Mouse (Mus musculus) thymus, postnatal 14 days (tissue): Measurements from ENCODE around the gene Olfr469.
"Not testable (repeated sequence)": the region's sequence is repeated elsewhere in the genome, so short reads cannot be mapped to it uniquely, and the experiment has no call there.

Experiments
- DNase-seq: peaks from one replicate; pipeline ENCODE4 v3.0.0; 2021

Olfr469 gene

DNA sequence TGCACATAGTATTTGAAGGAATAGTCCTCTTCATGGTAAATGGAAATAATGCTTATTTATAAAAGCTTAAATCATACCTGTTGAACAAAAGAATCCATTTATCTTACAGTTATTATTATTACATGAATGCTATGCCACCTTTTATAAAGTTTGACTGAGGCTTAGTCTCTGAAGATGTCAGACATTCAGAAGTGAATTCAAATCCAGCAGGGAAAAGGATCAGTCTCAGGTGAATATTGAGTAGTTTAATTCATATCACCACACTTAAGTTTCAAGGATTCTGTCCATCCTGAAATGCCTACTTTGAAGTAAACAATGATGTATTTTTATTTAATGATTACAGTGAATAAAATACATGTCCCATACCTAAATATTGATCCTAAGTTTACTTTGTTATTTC, at the start of gene Olfr469:
Gene Olfr469 (minus strand): TSS at position 101 of the 400 bp plus-strand sequence.
- not testable (repeated sequence) for DNase-seq

DNA sequence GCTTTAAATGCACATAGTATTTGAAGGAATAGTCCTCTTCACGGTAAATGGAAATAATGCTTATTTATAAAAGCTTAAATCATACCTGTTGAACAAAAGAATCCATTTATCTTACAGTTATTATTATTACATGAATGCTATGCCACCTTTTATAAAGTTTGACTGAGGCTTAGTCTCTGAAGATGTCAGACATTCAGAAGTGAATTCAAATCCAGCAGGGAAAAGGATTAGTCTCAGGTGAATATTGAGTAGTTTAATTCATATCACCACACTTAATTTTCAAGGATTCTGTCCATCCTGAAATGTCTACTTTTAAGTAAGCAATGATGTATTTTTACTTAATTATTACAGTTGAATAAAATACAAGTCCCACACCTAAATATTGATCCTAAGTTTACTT, 22.0 kb upstream of the Olfr469 start, which contains the start of gene Olfr470:
Gene Olfr470 (minus strand): TSS at position 101 of the 400 bp plus-strand sequence.
- DNase-seq: not testable (repeated sequence)

DNA sequence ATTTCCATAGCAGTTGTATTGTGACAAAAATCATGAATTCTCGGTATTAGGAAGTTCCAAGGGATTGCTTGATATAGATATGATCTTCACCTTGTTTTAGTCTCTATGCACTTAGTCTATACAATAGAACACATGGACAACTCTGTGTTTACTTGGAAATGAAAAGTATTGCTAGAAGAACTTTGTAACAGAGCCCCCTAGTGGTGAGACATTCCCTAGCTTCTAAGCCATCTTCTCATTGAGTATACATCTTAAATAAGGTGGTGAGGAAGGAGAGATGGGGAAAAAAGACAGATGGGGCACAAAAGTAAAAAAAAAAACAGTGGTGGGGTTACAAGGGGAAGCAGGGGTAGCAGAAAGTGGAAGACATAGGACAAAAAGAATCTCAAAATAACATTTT, 16.4 kb upstream of the Olfr469 start:
- no peak for DNase-seq

DNA sequence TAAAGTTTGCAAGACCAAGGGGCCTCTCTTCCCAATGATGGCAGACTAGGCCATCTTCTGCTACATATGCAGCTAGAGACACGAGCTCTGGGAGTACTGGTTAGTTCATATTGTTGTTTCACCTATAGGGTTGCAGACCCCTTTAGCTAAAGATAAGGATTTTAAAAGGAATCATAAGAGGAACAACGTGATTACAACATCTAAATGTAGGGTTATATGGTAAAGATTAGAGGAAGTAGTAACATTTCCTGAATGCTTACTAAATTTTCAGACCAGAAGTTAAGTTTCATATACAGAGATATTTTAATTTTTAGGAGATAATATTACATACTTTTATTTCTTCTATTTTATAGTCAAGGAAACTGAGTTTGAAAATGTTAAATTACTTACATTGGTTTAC, 1.5 kb downstream of the Olfr469 start:
- DNase-seq: not testable (repeated sequence)

DNA sequence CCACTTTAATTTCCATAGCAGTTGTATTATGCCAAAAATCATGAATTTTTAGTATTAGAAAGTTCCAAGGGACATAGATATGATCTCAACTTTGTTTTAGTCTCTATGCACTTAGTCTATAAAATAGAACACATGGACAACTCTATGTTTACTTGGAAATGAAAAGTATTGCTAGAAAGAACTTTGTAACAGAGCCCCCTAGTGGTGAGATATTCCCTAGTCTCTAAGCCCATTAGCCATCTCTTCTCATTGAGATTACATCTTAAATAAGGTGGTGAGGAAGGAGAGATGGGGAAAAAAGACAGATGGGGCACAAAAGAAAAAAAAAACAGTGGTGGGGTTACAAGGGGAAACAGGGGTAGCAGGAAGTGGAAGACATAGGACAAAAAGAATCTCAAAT, 5.9 kb downstream of the Olfr469 start:
- DNase-seq: no peak

DNA sequence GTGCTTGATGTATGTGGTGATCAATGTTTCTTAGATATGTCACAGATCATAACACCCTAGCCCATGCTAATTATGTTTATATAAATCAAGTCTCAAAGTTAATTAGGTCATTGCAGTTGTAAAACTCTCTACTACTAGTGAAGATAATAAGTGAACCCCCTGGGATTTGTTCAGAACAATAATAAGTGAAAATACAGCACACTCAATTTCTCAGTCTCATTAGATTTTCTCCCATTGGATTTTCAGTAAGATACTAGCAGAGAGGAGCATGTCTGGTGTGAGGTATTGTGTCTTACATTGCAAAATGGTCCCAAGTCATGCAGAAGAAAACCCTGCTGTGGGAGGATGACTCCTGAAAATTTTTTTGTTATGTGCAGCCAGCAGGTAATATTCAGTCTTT, 13.4 kb downstream of the Olfr469 start, which contains the start of gene Olfr467:
Gene Olfr467 (plus strand): TSS at position 301 of the 400 bp plus-strand sequence.
- DNase-seq: no peak

DNA sequence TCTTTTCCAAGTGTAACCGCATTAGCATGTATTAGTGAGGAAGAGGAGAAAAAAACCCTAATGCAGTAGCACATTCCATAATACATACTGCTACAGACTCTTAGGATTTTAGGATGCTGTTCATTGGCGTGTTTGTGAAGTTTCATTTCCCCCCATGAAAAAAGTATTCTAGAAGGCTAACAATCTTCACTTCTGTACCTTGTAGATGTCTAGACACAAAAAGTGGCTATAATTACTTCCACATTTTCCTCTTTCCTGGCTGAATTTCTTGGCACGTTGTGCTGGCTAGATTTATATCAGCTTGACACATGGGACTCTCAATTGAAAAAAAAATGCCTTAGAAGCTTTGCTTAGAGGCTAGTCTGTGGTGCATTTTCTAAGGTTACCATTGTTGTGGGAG, 23.2 kb downstream of the Olfr469 start:
- no peak for DNase-seq

DNA sequence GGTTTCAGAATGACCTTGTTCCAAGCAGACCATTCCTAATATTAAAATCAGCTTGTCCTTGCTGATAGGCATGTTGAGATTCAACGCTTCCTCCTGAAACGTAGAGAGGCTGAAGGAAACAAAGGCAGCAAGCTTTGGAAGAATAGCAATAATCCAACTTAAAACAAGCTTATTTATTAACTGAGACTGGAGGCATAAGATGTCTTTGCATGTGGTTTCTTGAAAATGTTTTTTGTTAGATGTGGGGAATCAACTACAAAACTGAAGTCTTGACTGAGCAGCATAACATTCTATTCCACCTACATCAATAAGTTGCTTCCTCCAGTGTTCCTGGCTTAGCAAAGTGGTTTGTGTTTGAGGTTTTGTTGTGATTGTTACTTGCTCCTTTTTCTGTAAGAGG, 24.2 kb downstream of the Olfr469 start, which contains the start of gene Ovch2:
Gene Ovch2 (minus strand): TSS at position 101 of the 400 bp plus-strand sequence.
- no peak for DNase-seq

DNA sequence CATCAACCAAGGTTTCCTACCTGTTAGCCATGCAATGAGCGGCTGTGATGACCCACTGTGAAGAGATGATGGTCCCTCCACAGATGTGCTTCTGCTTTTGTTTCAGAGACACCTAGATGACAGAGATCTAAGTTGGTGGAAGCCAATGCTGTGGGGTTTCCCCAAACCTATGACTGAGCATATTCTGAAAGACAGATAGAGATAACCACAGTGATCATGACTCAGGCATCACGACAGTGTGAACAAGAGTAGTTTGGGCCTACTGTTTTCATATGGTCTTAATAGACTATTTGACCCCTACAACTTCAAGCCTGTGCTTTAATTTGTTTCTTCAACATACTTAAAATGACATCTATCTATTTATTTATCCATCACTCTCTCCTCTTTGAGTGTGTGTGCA, 28.8 kb downstream of the Olfr469 start:
- no peak for DNase-seq

DNA sequence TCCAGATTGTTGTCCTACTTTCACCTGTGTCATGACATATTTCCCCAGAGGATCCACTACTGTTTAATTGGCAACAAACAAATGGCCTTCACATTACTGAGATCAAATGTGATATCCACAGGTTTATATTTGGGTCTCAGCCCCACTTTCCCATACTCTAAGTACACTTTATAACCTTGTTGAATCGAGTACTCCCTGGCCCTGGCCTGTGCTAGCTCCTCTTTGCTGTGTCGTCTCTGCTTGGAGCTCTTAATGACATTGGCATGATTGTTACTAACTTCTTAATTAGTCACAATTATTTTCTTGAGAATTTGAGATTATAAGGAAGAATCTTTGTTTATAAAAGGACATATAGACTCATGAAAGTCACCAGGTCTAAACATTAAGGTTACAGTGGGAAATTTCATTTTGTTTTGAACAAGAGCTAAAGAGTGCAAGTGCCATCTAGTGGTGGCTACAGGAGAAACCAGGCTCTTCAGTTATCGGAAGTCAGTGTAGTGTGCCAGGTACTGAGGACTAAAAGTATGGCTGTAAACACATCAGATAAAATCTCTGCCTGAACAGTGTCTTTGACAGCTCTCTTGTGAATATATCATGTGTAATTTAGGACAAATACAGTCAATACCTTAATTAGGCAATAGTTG, 37.2 kb downstream of the Olfr469 start:
- no peak for DNase-seq

DNA sequence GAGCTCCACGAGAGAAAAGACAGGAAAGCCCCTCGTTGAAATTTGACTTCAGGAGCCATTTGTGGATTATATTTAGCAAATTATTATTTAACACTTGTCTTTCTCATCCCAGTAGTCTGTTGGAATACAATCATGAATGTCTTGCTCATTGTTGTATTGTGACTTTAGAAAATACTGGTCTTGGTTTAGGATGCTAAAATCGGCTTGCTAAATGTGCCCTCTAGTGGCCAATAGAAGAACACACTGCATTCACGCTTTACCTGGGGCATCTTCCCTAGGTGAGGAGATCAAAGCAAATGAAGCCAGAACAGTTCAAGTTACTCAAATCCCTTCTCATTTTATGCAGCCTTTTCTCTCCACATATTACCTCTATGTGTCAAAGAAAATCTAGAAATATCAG, 45.7 kb downstream of the Olfr469 start:
- no peak for DNase-seq

DNA sequence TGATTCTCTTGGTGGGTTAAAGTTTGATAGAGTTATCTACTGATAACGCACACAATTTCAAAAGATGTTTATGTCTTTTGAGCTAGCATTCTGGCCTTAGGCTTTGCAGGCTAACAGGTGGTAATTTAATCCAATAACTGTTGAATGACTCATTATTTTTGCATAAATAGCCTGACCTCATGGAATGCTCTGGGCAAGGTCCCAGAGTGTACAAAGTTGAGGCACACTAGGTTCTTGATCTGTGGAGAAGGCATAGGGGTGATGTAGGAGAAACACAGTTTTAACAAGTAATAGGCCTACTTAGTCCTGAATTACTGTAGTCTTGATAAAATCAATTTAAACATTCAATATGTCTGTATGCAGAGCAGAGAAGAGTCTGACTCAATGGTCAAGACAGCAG, 47.1 kb downstream of the Olfr469 start:
- no peak for DNase-seq

DNA sequence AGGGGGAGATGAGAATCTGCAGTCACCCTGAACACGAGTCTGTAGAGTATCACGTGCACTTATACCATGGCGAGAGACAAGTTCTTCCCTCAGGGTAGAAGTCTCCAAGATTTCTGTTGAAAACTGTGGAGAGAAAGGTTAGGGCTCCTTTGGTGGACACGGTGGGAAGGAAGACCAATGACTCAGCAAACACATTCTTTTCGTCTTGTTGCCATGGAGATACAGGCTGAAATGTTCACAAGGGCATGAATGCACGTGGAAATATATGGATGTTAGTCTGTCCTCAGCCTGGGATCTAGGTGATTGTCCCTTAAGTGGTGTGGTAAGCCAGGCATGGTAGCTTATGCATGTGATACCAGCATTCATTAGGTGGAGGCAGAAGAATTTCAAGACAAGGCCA, 54.5 kb downstream of the Olfr469 start:
- no peak for DNase-seq
